Mouse (Mus musculus): ENCODE results near the gene Gstm3. TPM values are rescaled to one million over a fixed set of nuclear protein-coding genes. Genes with fewer than 3 reads are reported as not detected.
"Not testable (repeated sequence)": the region's sequence is repeated elsewhere in the genome, so short reads cannot be mapped to it uniquely, and the experiment has no call there.

The Gstm3 gene
- polyA plus RNA-seq, 1 experiment = not detected

DNA sequence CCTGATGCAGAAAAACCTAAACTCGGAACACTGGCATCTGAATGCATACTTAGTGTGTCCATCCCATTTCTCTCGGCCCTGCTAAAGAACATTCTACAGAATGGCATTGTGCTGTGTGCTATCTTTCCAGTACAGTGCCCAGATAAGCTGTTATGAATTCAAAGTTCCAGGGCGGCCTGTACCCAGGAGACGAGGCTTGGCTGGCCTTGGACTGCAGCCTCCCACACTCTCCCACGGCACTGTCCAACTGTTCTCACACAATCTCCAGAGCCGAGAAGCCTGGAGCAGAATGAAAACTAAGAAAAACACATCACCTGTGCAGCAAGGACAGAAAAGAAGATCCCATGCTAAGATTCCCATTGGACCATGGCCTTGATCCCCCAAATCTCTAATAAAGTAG is 13.6 kb upstream of the Gstm3 start:
- no peaks in the 10 kb centered on the region for H3K79me2 ChIP-seq (ENCODE audit: control insufficient read depth, insufficient read depth)
- no peak overlapping the region for H3ac ChIP-seq (ENCODE audit: control insufficient read depth, insufficient read length, low read depth)
- H3K27me3 ChIP-seq (ENCODE audit: control insufficient read depth, insufficient read depth, insufficient read length) = peaks cover 32% of the 10 kb centered on the region

GRCm38 (mm10) chr3:107981261-107981660 is 12.2 kb upstream of the Gstm3 start:
- no peaks in the 10 kb centered on the region for H3K79me3 ChIP-seq (ENCODE audit: low read depth)
- H3K79me2 ChIP-seq (ENCODE audit: control insufficient read depth, insufficient read depth) = no peaks in the 10 kb centered on the region
- TF ChIP-seq MAX (IDR thresholded peaks at IDR 0.05) = no peak
- no peak for TF ChIP-seq MYOG (IDR thresholded peaks at IDR 0.05; ENCODE audit: control insufficient read depth, extremely low read depth, insufficient read length)
- TF ChIP-seq CTCF (IDR thresholded peaks at IDR 0.05; ENCODE audit: control insufficient read depth, insufficient read depth, insufficient read length) = no peak
- TF ChIP-seq CEBPB (IDR thresholded peaks at IDR 0.05; ENCODE audit: low read depth) = no peak
- TF ChIP-seq MYOD1 (IDR thresholded peaks at IDR 0.05; ENCODE audit: control insufficient read depth, insufficient read length, low read depth) = no peak
- TF ChIP-seq USF1 (IDR thresholded peaks at IDR 0.05; ENCODE audit: low read depth) = no peak
- no peak for TF ChIP-seq FOSL1 (IDR thresholded peaks at IDR 0.05; ENCODE audit: insufficient read depth, low read length, poor library complexity, severe bottlenecking)
- H3K27me3 ChIP-seq (ENCODE audit: control insufficient read depth, insufficient read depth, insufficient read length) = peaks cover 43% of the 10 kb centered on the region
- H3K36me3 ChIP-seq (ENCODE audit: control insufficient read depth, insufficient read depth) = no peaks in the 10 kb centered on the region
- H3ac ChIP-seq (ENCODE audit: control insufficient read depth, insufficient read length, low read depth) = no peak overlapping the region
- H3K4me3 ChIP-seq (ENCODE audit: insufficient read depth, poor library complexity, severe bottlenecking) = no peak overlapping the region

More for the DNA sequence above, 13.6 kb upstream of the Gstm3 start:
- Histone ChIP-seq H3K4me3 (ENCODE audit: insufficient read depth, poor library complexity, severe bottlenecking) (no peak overlapping the region), H3K79me3 (ENCODE audit: low read depth) (no peaks in the 10 kb centered on the region), H3K36me3 (ENCODE audit: control insufficient read depth, insufficient read depth) (no peaks in the 10 kb centered on the region)
- TF ChIP-seq MAX (IDR thresholded peaks at IDR 0.05) (no peak), FOSL1 (IDR thresholded peaks at IDR 0.05; ENCODE audit: insufficient read depth, low read length, poor library complexity, severe bottlenecking) (no peak), USF1 (IDR thresholded peaks at IDR 0.05; ENCODE audit: low read depth) (no peak), MYOD1 (IDR thresholded peaks at IDR 0.05; ENCODE audit: control insufficient read depth, insufficient read length, low read depth) (no peak), CTCF (IDR thresholded peaks at IDR 0.05; ENCODE audit: control insufficient read depth, insufficient read depth, insufficient read length) (no peak), MYOG (IDR thresholded peaks at IDR 0.05; ENCODE audit: control insufficient read depth, extremely low read depth, insufficient read length) (no peak), CEBPB (IDR thresholded peaks at IDR 0.05; ENCODE audit: low read depth) (no peak)

- no peak overlapping the region for H3ac ChIP-seq (ENCODE audit: control insufficient read depth, insufficient read length, low read depth)
- no peaks in the 10 kb centered on the region for H3K79me2 ChIP-seq (ENCODE audit: control insufficient read depth, insufficient read depth)
- H3K79me3 ChIP-seq (ENCODE audit: low read depth) = no peaks in the 10 kb centered on the region
- peaks cover 68% of the 10 kb centered on the region for H3K27me3 ChIP-seq (ENCODE audit: control insufficient read depth, insufficient read depth, insufficient read length)
- no peak overlapping the region for H3K4me3 ChIP-seq (ENCODE audit: insufficient read depth, poor library complexity, severe bottlenecking)
- no peaks in the 10 kb centered on the region for H3K36me3 ChIP-seq (ENCODE audit: control insufficient read depth, insufficient read depth)
- no peak for TF ChIP-seq USF1 (IDR thresholded peaks at IDR 0.05; ENCODE audit: low read depth)
- no peak for TF ChIP-seq MAX (IDR thresholded peaks at IDR 0.05)
- TF ChIP-seq CEBPB (IDR thresholded peaks at IDR 0.05; ENCODE audit: low read depth) = no peak
- TF ChIP-seq MYOD1 (IDR thresholded peaks at IDR 0.05; ENCODE audit: control insufficient read depth, insufficient read length, low read depth) = no peak
- TF ChIP-seq FOSL1 (IDR thresholded peaks at IDR 0.05; ENCODE audit: insufficient read depth, low read length, poor library complexity, severe bottlenecking) = no peak
- no peak for TF ChIP-seq CTCF (IDR thresholded peaks at IDR 0.05; ENCODE audit: control insufficient read depth, insufficient read depth, insufficient read length)
- no peak for TF ChIP-seq MYOG (IDR thresholded peaks at IDR 0.05; ENCODE audit: control insufficient read depth, extremely low read depth, insufficient read length)
These were observed 8.6 kb upstream of the Gstm3 start for GRCm38 (mm10) chr3:107977691-107978090.

DNA sequence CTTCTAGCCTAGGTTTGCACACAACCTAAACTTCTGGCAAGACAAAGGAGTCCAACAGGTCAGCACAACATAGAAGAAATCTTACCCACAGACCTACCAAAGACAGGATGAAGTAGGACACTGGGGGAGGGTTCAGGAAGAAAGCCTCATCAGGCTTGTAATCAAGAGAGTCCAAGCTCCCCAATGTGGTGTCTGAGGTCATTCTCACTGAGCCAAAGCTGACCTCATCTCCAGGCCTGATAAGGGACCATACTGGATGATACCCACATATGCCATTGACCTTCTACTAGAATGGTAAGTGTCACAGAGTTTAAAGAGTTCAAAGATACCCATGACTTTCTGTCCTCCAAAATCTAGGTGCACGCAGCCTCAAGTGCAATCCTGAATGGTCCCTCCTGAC is 5.2 kb upstream of the Gstm3 start:
- Histone ChIP-seq H3K36me3 (ENCODE audit: control insufficient read depth, insufficient read depth) (no peaks in the 10 kb centered on the region), H3K27me3 (ENCODE audit: control insufficient read depth, insufficient read depth, insufficient read length) (peaks cover 70% of the 10 kb centered on the region), H3K79me3 (ENCODE audit: low read depth) (no peaks in the 10 kb centered on the region), H3K79me2 (ENCODE audit: control insufficient read depth, insufficient read depth) (no peaks in the 10 kb centered on the region), H3ac (ENCODE audit: control insufficient read depth, insufficient read length, low read depth) (no peak overlapping the region), H3K4me3 (ENCODE audit: insufficient read depth, poor library complexity, severe bottlenecking) (no peak overlapping the region)
- TF ChIP-seq USF1 (IDR thresholded peaks at IDR 0.05; ENCODE audit: low read depth) (no peak), CEBPB (IDR thresholded peaks at IDR 0.05; ENCODE audit: low read depth) (no peak), MYOD1 (IDR thresholded peaks at IDR 0.05; ENCODE audit: control insufficient read depth, insufficient read length, low read depth) (no peak), CTCF (IDR thresholded peaks at IDR 0.05; ENCODE audit: control insufficient read depth, insufficient read depth, insufficient read length) (no peak), FOSL1 (IDR thresholded peaks at IDR 0.05; ENCODE audit: insufficient read depth, low read length, poor library complexity, severe bottlenecking) (no peak), MYOG (IDR thresholded peaks at IDR 0.05; ENCODE audit: control insufficient read depth, extremely low read depth, insufficient read length) (no peak), MAX (IDR thresholded peaks at IDR 0.05) (no peak)

- no peaks in the 10 kb centered on the region for H3K79me2 ChIP-seq (ENCODE audit: control insufficient read depth, insufficient read depth)
- no peak overlapping the region for H3ac ChIP-seq (ENCODE audit: control insufficient read depth, insufficient read length, low read depth)
- peaks cover 70% of the 10 kb centered on the region for H3K27me3 ChIP-seq (ENCODE audit: control insufficient read depth, insufficient read depth, insufficient read length)
- TF ChIP-seq FOSL1 (IDR thresholded peaks at IDR 0.05; ENCODE audit: insufficient read depth, low read length, poor library complexity, severe bottlenecking) = no peak
- TF ChIP-seq CEBPB (IDR thresholded peaks at IDR 0.05; ENCODE audit: low read depth) = no peak
- no peak for TF ChIP-seq MYOG (IDR thresholded peaks at IDR 0.05; ENCODE audit: control insufficient read depth, extremely low read depth, insufficient read length)
- TF ChIP-seq MYOD1 (IDR thresholded peaks at IDR 0.05; ENCODE audit: control insufficient read depth, insufficient read length, low read depth) = no peak
- TF ChIP-seq CTCF (IDR thresholded peaks at IDR 0.05; ENCODE audit: control insufficient read depth, insufficient read depth, insufficient read length) = no peak
- TF ChIP-seq MAX (IDR thresholded peaks at IDR 0.05) = no peak
- no peak overlapping the region for H3K4me3 ChIP-seq (ENCODE audit: insufficient read depth, poor library complexity, severe bottlenecking)
- no peaks in the 10 kb centered on the region for H3K36me3 ChIP-seq (ENCODE audit: control insufficient read depth, insufficient read depth)
- H3K79me3 ChIP-seq (ENCODE audit: low read depth) = no peaks in the 10 kb centered on the region
These were observed 3.0 kb upstream of the Gstm3 start for GRCm38 (mm10) chr3:107972070-107972469.

DNA sequence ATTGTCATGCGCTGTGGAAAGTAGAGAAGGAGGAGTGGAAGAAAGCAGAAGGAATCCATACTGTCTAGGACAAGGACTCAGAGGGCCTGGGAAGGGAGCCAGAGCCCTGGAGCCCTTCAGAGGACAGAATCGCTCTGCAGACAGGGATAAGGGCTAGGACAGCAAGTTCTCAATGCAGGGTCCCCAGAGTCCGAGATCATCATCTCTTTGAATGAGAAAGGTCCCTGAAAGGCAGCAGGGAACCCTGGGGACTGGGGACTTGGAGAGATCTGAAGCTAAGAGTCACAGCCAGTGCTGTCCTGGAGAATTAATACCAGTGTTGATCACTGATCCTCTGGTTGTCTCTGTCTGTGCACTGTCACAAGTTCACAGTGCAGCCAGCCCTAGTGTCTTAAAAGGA is 2.0 kb upstream of the Gstm3 start:
- not testable (repeated sequence) for H3ac ChIP-seq (ENCODE audit: control insufficient read depth, insufficient read length, low read depth); H3K79me2 ChIP-seq (ENCODE audit: control insufficient read depth, insufficient read depth); H3K79me3 ChIP-seq (ENCODE audit: low read depth); H3K4me3 ChIP-seq (ENCODE audit: insufficient read depth, poor library complexity, severe bottlenecking); H3K36me3 ChIP-seq (ENCODE audit: control insufficient read depth, insufficient read depth)
- H3K27me3 ChIP-seq (ENCODE audit: control insufficient read depth, insufficient read depth, insufficient read length) = peaks cover 60% of the 10 kb centered on the region

Data from C2C12 (cell line).